Mouse (Mus musculus) kidney, embryonic 16.5 days (tissue): ENCODE results near the gene Tada2a. TPM values are rescaled to one million over a fixed set of nuclear protein-coding genes. Genes with fewer than 3 reads are reported as not detected.
A peak's percentile ranks its signal among the peaks of the same experiment; 100 is the strongest.

Experiments
- ATAC-seq: fragments of 200-750 bp; cut with Nextera tagmentation; 2 replicates; pipeline ENCODE4 v1.8.0; 2017; ENCODE audit warnings: moderate TSS enrichment; ENCODE audit not compliant: low FRiP score, low TSS enrichment
- H3K27ac ChIP-seq: fragments of 300-500 bp; sonication (generic); 2 replicates; pipeline ENCODE4 v1.5.1; 2014; ENCODE audit warnings: low read length
- H3K27me3 ChIP-seq: fragments of 300-500 bp; sonication (generic); 2 replicates; pipeline ENCODE4 v1.6.1; 2014; ENCODE audit warnings: low read length, control low read depth, mixed read lengths; ENCODE audit not compliant: insufficient read depth
- H3K36me3 ChIP-seq: fragments of 300-500 bp; sonication (generic); 2 replicates; pipeline ENCODE4 v1.6.1; 2014; ENCODE audit warnings: low read length, control low read depth, mixed read lengths; ENCODE audit not compliant: insufficient read depth
- H3K4me1 ChIP-seq: fragments of 300-500 bp; sonication (generic); 2 replicates; pipeline ENCODE4 v1.6.1; 2014; ENCODE audit warnings: low read length, control low read depth, mixed read lengths; ENCODE audit not compliant: insufficient read depth
- H3K4me2 ChIP-seq: fragments of 300-500 bp; sonication (generic); replicated peaks from 2 replicates; pipeline ENCODE4 v1.6.1; 2014; ENCODE audit warnings: low read depth, low read length
- H3K4me3 ChIP-seq: fragments of 300-500 bp; sonication (generic); 2 replicates; pipeline ENCODE4 v1.5.1; 2014; ENCODE audit warnings: mild to moderate bottlenecking, low read length
- H3K9ac ChIP-seq: fragments of 300-500 bp; sonication (generic); replicated peaks from 2 replicates; pipeline ENCODE4 v1.6.1; 2014; ENCODE audit warnings: low read length
- H3K9me3 ChIP-seq: fragments of 300-500 bp; sonication (generic); 2 replicates; pipeline ENCODE4 v1.6.1; 2016; ENCODE audit warnings: low read length, control low read depth
- WGBS: fragments of 180-500 bp; shearing (Covaris S2); extraction: QIAGEN DNeasy Blood & Tissue Kit; methylation state at CpG from one replicate; pipeline ENCODE4 v1.1.7; 2014; 5-methylcytosine and 5-hydroxymethylcytosine counted together
- polyA plus RNA-seq: library from polyadenylated mRNA; unstranded; fragments of >200 nt; fragmentation: Nextera tagmentation; extraction: Ambion mirVana; gene quantifications from 2 replicates; pipeline ENCODE4 v1.2.1, GENCODE M21; 2015

Gene Tada2a
- polyA plus RNA-seq, 1 experiment from 2014 or later = 34.1 TPM

- Histone ChIP-seq H3K4me1 (no peaks in the 10 kb centered on the region), H3K4me3 (no peak overlapping the region), H3K27me3 (no peaks in the 10 kb centered on the region), H3K36me3 (peaks cover 45% of the 10 kb centered on the region), H3K9ac (no peak overlapping the region), H3K4me2 (no peak overlapping the region), H3K9me3 (no peaks in the 10 kb centered on the region), H3K27ac (no peak overlapping the region)
- 53% methylated on average over 9 of the region's 9 CpGs for WGBS
- ATAC-seq = no peak
These were observed 13.8 kb downstream of the Tada2a start for GRCm38 (mm10) chr11:84115646-84116045.

- Histone ChIP-seq H3K4me1 (no peaks in the 10 kb centered on the region), H3K36me3 (peaks cover 42% of the 10 kb centered on the region), H3K9ac (no peak overlapping the region), H3K27ac (no peak overlapping the region), H3K4me3 (no peak overlapping the region), H3K4me2 (no peak overlapping the region), H3K27me3 (no peaks in the 10 kb centered on the region), H3K9me3 (no peaks in the 10 kb centered on the region)
- ATAC-seq = no peak
- WGBS = 87% methylated on average over 5 of the region's 5 CpGs
These were observed 15.8 kb downstream of the Tada2a start for GRCm38 (mm10) chr11:84113623-84114022.

GRCm38 (mm10) chr11:84107137-84107536, 22.3 kb downstream of the Tada2a start:
- no peaks in the 10 kb centered on the region for H3K4me1 ChIP-seq
- H3K27ac ChIP-seq = no peak overlapping the region
- 70% methylated on average over 2 of the region's 2 CpGs for WGBS
- H3K27me3 ChIP-seq = no peaks in the 10 kb centered on the region
- no peak overlapping the region for H3K4me3 ChIP-seq
- ATAC-seq = no peak
- no peak overlapping the region for H3K9ac ChIP-seq
- H3K9me3 ChIP-seq = no peaks in the 10 kb centered on the region
- H3K4me2 ChIP-seq = no peak overlapping the region
- H3K36me3 ChIP-seq = peaks cover 60% of the 10 kb centered on the region

- no peaks in the 10 kb centered on the region for H3K4me1 ChIP-seq
- no peak overlapping the region for H3K27ac ChIP-seq
- no peak overlapping the region for H3K4me2 ChIP-seq
- H3K27me3 ChIP-seq = no peaks in the 10 kb centered on the region
- H3K9me3 ChIP-seq = no peaks in the 10 kb centered on the region
- no peak overlapping the region for H3K9ac ChIP-seq
- 90% methylated on average over 6 of the region's 6 CpGs for WGBS
- ATAC-seq = no peak
- H3K4me3 ChIP-seq = no peak overlapping the region
- H3K36me3 ChIP-seq = peaks cover 51% of the 10 kb centered on the region
These were observed 25.4 kb downstream of the Tada2a start for GRCm38 (mm10) chr11:84104036-84104435.

- ATAC-seq = no peak
- no peak overlapping the region for H3K9ac ChIP-seq
- no peak overlapping the region for H3K27ac ChIP-seq
- no peaks in the 10 kb centered on the region for H3K4me1 ChIP-seq
- no peak overlapping the region for H3K4me2 ChIP-seq
- H3K36me3 ChIP-seq = peaks cover 44% of the 10 kb centered on the region
- H3K9me3 ChIP-seq = no peaks in the 10 kb centered on the region
- no peaks in the 10 kb centered on the region for H3K27me3 ChIP-seq
- H3K4me3 ChIP-seq = no peak overlapping the region
These were observed 28.2 kb downstream of the Tada2a start for GRCm38 (mm10) chr11:84101182-84101581.

- Histone ChIP-seq H3K27me3 (no peaks in the 10 kb centered on the region), H3K4me1 (no peaks in the 10 kb centered on the region), H3K27ac (no peak overlapping the region), H3K36me3 (peaks cover 28% of the 10 kb centered on the region), H3K9me3 (no peaks in the 10 kb centered on the region), H3K4me2 (no peak overlapping the region), H3K4me3 (no peak overlapping the region), H3K9ac (no peak overlapping the region)
- ATAC-seq = no peak
- 84% methylated on average over 5 of the region's 5 CpGs for WGBS
These were observed 32.0 kb downstream of the Tada2a start for GRCm38 (mm10) chr11:84097251-84097998.

- no peaks in the 10 kb centered on the region for H3K9me3 ChIP-seq
- WGBS = 76% methylated on average over 4 of the region's 4 CpGs
These were observed 34.3 kb downstream of the Tada2a start for GRCm38 (mm10) chr11:84095084-84095483.

GRCm38 (mm10) chr11:84090572-84090971, 38.8 kb downstream of the Tada2a start:
- H3K27me3 ChIP-seq = no peaks in the 10 kb centered on the region
- H3K9ac ChIP-seq = no peak overlapping the region
- 88% methylated on average over 8 of the region's 8 CpGs for WGBS
- no peaks in the 10 kb centered on the region for H3K9me3 ChIP-seq
- no peak for ATAC-seq
- peaks cover 34% of the 10 kb centered on the region for H3K36me3 ChIP-seq
- H3K4me1 ChIP-seq = no peaks in the 10 kb centered on the region
- no peak overlapping the region for H3K4me2 ChIP-seq
- no peak overlapping the region for H3K4me3 ChIP-seq
- H3K27ac ChIP-seq = no peak overlapping the region

More at GRCm38 (mm10) chr11:84095084-84095483, 34.3 kb downstream of the Tada2a start:
- no peak overlapping the region for H3K9ac ChIP-seq
- H3K27me3 ChIP-seq = no peaks in the 10 kb centered on the region
- no peak overlapping the region for H3K4me2 ChIP-seq
- H3K27ac ChIP-seq = no peak overlapping the region
- H3K4me1 ChIP-seq = no peaks in the 10 kb centered on the region
- H3K36me3 ChIP-seq = peaks cover 17% of the 10 kb centered on the region
- ATAC-seq = no peak
- H3K4me3 ChIP-seq = no peak overlapping the region

- 91% methylated on average over 5 of the region's 5 CpGs for WGBS
- no peak overlapping the region for H3K4me3 ChIP-seq
- H3K36me3 ChIP-seq = peaks cover 39% of the 10 kb centered on the region
- peaks cover 9% of the 10 kb centered on the region; the same call in 1 of the 2 replicates for H3K4me1 ChIP-seq
- no peaks in the 10 kb centered on the region for H3K27me3 ChIP-seq
- no peak for ATAC-seq
- H3K4me2 ChIP-seq = no peak overlapping the region
- no peaks in the 10 kb centered on the region for H3K9me3 ChIP-seq
- H3K9ac ChIP-seq = no peak overlapping the region
- no peak overlapping the region for H3K27ac ChIP-seq
These were observed 47.5 kb downstream of the Tada2a start for GRCm38 (mm10) chr11:84081901-84082300.

GRCm38 (mm10) chr11:84080327-84080726, 49.1 kb downstream of the Tada2a start:
- Histone ChIP-seq H3K36me3 (peaks cover 28% of the 10 kb centered on the region; the same call in 1 of the 2 replicates), H3K9me3 (no peaks in the 10 kb centered on the region), H3K9ac (no peak overlapping the region), H3K4me1 (peaks cover 9% of the 10 kb centered on the region; the same call in 1 of the 2 replicates), H3K4me2 (no peak overlapping the region), H3K27ac (peak overlapping the region; percentile 78; the same call in 1 of the 2 replicates), H3K27me3 (no peaks in the 10 kb centered on the region), H3K4me3 (no peak overlapping the region)
- 88% methylated on average over 3 of the region's 3 CpGs for whole genome bisulfite sequencing
- no peak for ATAC-seq
